Mouse (Mus musculus): ENCODE results near the gene Edem3. TPM values are rescaled to one million over a fixed set of nuclear protein-coding genes. Genes with fewer than 3 reads are reported as not detected.
A peak's percentile ranks its signal among the peaks of the same experiment; 100 is the strongest.
"Not testable (repeated sequence)": the region's sequence is repeated elsewhere in the genome, so short reads cannot be mapped to it uniquely, and the experiment has no call there.

Edem3 gene
- polyA plus RNA-seq, 1 experiment, result 19.9 TPM

DNA sequence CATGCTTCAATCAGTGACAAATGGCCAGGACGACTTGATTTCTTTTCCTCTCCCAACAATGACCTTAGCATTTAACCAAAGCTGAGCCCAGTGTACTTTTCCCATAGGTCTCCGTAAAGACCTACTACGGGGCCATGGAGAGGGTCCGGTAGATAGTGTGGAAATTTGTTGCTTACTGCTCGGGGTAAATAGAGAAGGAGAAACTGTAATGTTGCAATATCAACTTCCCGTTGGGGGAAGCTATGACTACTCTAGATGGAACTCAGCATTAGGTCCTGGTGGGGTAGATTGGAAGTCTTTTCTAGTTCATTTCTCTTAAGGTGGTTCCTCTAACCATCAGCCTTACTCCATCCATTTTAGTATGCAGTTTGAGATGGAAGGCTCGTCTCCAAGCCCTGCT lies 64.0 kb downstream of the Edem3 start:
- no peak overlapping the region for H3K27ac ChIP-seq (ENCODE audit: insufficient read depth, low read length)
- no peaks in the 10 kb centered on the region for H3K4me1 ChIP-seq (ENCODE audit: control insufficient read depth, insufficient read depth, low read length)
- no peak for DNase-seq
- H3K4me3 ChIP-seq (replicated peaks; ENCODE audit: insufficient read depth, low read depth, low read length), result no peak overlapping the region
- 90% methylated on average over 7 of the region's 7 CpGs for WGBS
- no peaks in the 10 kb centered on the region for H3K27me3 ChIP-seq (ENCODE audit: control insufficient read depth, insufficient read depth, low read length)
- TF ChIP-seq POLR2A (IDR thresholded peaks at IDR 0.05; ENCODE audit: borderline replicate concordance, insufficient read depth, low read length) (no peak), CTCF (IDR thresholded peaks at IDR 0.05; ENCODE audit: borderline replicate concordance, insufficient read depth, low read depth, low read length) (no peak)

DNA sequence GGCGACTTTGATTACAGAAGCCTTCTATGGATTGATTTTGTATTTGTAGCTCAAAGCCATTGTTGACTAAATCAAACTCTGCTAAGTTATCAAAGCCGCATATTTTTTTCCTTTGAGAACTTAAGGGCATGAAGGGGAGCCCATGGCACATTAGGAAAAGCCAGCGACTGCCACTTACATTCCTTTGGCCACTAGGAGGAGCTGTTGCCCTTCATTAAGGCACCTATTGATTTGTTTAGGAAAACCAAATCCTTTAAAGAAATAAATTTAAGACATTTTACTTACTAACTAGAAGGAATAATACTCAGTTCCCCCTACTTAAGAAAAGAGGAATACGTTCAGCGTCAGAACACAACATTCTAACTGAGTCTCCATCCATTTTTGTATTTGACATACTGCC lies 65.3 kb downstream of the Edem3 start:
- H3K27me3 ChIP-seq (ENCODE audit: control insufficient read depth, insufficient read depth, low read length), result no peaks in the 10 kb centered on the region
- H3K4me3 ChIP-seq (replicated peaks; ENCODE audit: insufficient read depth, low read depth, low read length), result no peak overlapping the region
- no peaks in the 10 kb centered on the region for H3K4me1 ChIP-seq (ENCODE audit: control insufficient read depth, insufficient read depth, low read length)
- 26% methylated on average over 5 of the region's 5 CpGs for WGBS
- DNase-seq, result peak; percentile 65 to 66
- TF ChIP-seq CTCF (IDR thresholded peaks at IDR 0.05; ENCODE audit: borderline replicate concordance, insufficient read depth, low read depth, low read length) (peak; percentile 74), POLR2A (IDR thresholded peaks at IDR 0.05; ENCODE audit: borderline replicate concordance, insufficient read depth, low read length) (no peak)
- H3K27ac ChIP-seq (ENCODE audit: insufficient read depth, low read length), result no peak overlapping the region

DNA sequence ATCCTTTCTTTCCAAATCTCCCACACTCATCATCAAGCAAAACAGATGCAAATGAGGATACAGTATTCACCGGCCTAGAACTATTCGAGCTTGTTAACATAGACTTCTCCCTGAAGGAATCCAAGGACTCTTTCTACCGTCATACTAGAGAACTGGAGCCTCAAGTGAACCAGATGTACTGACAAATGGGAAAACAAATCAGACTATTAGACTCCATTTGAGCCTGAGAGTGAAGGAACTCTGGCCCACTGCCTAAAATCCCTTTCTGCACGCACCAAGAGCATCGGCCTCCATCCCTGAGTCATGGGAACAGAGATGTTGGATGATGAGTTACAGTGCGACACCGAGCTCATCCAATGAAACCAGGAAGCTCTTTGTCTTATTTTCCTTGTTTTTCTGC lies 69.9 kb downstream of the Edem3 start:
- H3K4me3 ChIP-seq (replicated peaks; ENCODE audit: insufficient read depth, low read depth, low read length), result no peak overlapping the region
- no peak for DNase-seq
- 67% methylated on average over 7 of the region's 7 CpGs for WGBS
- H3K4me1 ChIP-seq (ENCODE audit: control insufficient read depth, insufficient read depth, low read length), result no peaks in the 10 kb centered on the region
- H3K27me3 ChIP-seq (ENCODE audit: control insufficient read depth, insufficient read depth, low read length), result no peaks in the 10 kb centered on the region
- no peak overlapping the region for H3K27ac ChIP-seq (ENCODE audit: insufficient read depth, low read length)
- TF ChIP-seq CTCF (IDR thresholded peaks at IDR 0.05; ENCODE audit: borderline replicate concordance, insufficient read depth, low read depth, low read length) (no peak), POLR2A (IDR thresholded peaks at IDR 0.05; ENCODE audit: borderline replicate concordance, insufficient read depth, low read length) (no peak)

DNA sequence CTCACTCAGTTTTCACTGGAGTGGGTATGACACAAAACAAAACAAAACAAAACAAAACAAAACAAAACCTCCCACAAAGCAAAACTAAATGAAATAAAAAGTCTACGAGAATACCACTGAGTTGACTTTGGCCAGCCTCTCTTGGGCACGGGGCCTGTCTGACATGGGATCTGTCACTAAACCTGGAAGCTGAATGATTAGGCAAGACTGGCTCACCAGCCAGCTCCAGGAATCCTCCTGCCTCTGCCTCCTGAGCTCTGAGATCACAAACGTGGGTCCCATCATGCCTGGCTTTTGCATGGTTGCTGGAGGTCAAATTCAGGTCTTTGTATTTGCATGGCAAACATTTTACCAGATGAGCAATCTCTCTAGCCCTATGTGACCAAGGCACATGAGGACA lies 76.6 kb downstream of the Edem3 start:
- DNase-seq, result no peak
- Histone ChIP-seq H3K27me3 (ENCODE audit: control insufficient read depth, insufficient read depth, low read length) (no peaks in the 10 kb centered on the region), H3K4me3 (replicated peaks; ENCODE audit: insufficient read depth, low read depth, low read length) (no peak overlapping the region), H3K4me1 (ENCODE audit: control insufficient read depth, insufficient read depth, low read length) (peaks cover 9% of the 10 kb centered on the region; the same call in 1 of the 2 replicates), H3K27ac (ENCODE audit: insufficient read depth, low read length) (no peak overlapping the region)
- 77% methylated on average over 3 of the region's 3 CpGs for WGBS
- TF ChIP-seq CTCF (IDR thresholded peaks at IDR 0.05; ENCODE audit: borderline replicate concordance, insufficient read depth, low read depth, low read length), result no peak

DNA sequence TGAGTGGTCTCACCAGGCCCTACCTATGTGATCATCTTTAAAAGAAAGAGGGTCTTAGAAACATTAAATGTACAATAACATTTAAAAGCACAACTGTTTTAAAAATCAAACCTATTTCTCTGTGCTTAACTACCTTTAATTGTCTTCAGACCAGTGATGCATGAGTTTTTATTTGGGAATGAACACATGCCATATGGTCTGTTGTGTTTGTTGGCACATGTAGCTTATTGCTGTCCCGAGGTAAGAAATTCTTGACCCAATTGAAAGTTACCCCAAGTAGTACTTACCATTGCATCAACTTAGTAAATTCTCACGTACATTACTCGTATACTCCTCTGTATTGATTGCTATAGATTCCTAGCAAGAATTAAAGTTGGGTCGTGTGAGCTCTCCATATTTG lies 80.1 kb downstream of the Edem3 start:
- Histone ChIP-seq H3K27me3 (ENCODE audit: control insufficient read depth, insufficient read depth, low read length) (no peaks in the 10 kb centered on the region), H3K27ac (ENCODE audit: insufficient read depth, low read length) (no peak overlapping the region), H3K4me3 (replicated peaks; ENCODE audit: insufficient read depth, low read depth, low read length) (no peak overlapping the region), H3K4me1 (ENCODE audit: control insufficient read depth, insufficient read depth, low read length) (peaks cover 9% of the 10 kb centered on the region; the same call in 1 of the 2 replicates)
- 55% methylated on average over 4 of the region's 4 CpGs for WGBS
- peak in 1 of 2 experiments; percentile 79 for DNase-seq
- TF ChIP-seq POLR2A (IDR thresholded peaks at IDR 0.05; ENCODE audit: borderline replicate concordance, insufficient read depth, low read length) (no peak), CTCF (IDR thresholded peaks at IDR 0.05; ENCODE audit: borderline replicate concordance, insufficient read depth, low read depth, low read length) (no peak)

DNA sequence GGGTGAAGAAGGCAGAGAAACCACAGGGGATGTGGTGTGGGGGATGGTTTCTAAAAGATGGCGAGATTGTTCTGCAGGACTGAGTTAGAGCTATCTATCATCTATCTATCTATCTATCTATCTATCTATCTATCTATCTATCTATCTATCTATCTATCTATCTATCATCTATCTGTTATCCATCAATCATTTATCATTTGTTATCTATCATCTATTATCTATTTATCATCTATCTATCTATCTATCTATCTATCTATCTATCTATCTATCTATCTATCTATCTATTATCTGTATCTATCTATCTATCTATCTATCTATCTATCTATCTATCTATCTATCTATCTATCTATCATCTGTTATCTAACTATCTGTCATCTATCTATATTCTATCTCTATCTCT lies 85.2 kb downstream of the Edem3 start:
- not testable (repeated sequence) for DNase-seq; H3K4me1 ChIP-seq (ENCODE audit: control insufficient read depth, insufficient read depth, low read length); H3K4me3 ChIP-seq (replicated peaks; ENCODE audit: insufficient read depth, low read depth, low read length); H3K27ac ChIP-seq (ENCODE audit: insufficient read depth, low read length); H3K27me3 ChIP-seq (ENCODE audit: control insufficient read depth, insufficient read depth, low read length)
- WGBS, result 100% methylated on average over 1 of the region's 1 CpGs

DNA sequence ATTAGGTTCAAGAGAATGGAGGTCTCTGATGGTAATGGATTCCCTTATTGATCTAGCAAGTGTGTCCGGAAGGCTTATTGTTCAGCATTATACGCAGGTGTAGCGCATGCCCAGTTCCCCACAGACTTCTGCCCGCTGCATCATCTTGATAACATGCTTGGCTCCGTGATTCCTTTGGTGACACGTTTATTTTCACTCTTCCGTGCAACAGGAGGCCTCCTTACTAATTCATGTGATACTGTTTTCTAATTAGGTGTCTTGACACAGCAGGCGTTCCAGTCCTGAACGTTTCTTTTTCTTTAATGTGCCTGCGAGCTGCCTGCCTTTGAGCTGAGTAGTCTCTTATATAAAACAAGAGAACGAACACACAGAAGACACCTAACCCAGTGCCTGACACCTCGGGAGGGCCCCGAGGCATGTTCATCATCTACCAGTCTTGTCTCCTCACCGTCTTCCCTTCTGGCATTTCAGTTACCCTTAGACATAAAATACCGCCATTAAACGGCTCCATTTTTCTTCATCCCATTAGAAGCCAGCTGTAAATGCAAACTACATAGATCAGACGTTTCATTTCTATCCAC lies 90.2 kb downstream of the Edem3 start:
- H3K4me1 ChIP-seq (ENCODE audit: control insufficient read depth, insufficient read depth, low read length), result no peaks in the 10 kb centered on the region
- H3K4me3 ChIP-seq (replicated peaks; ENCODE audit: insufficient read depth, low read depth, low read length), result no peak overlapping the region
- H3K27ac ChIP-seq (ENCODE audit: insufficient read depth, low read length), result no peak overlapping the region
- 84% methylated on average over 17 of the region's 17 CpGs for WGBS
- no peak for DNase-seq
- no peaks in the 10 kb centered on the region for H3K27me3 ChIP-seq (ENCODE audit: control insufficient read depth, insufficient read depth, low read length)
- TF ChIP-seq CTCF (IDR thresholded peaks at IDR 0.05; ENCODE audit: borderline replicate concordance, insufficient read depth, low read depth, low read length), result no peak
- no peak for TF ChIP-seq POLR2A (IDR thresholded peaks at IDR 0.05; ENCODE audit: borderline replicate concordance, insufficient read depth, low read length)

DNA sequence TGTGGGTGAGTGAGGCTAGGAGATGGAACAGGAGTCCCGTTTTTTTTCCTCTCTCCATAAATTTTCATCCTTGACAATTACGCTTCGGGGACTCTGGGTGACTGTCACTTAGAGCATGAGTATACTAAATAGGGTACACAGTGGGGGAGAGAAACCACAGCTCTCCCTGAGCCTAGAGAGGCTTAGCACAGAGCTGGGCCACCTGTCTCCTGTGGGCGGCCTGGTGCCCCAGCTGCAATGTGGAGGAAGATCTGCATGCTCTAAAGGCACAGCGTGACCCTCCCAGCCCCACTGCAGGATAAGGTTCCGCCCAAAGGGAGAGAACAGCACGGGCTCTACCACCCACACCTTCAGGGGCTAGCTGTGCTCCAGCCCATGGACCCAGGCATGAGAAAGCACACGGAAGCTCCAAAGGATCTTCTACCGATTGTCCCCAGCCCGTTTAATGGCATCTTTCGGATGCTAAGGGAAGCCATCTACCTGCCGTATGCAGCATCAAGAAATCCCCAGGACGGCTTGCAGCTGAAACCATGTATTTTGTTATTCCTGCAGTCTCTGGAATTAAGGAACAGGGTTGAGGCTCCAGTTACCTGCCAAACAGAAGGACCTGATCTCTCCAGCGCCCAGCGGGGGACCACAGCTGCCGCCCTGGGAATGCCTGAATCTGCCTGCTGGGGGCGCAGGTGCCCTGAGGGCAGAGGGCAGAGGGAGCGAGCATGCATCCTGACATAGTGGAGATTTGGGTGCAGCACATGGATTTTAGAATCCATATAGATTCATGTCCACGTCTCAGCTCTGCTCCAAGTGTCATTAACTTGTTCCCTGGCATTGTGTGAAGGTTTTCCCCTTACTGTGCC lies 91.0 kb downstream of the Edem3 start:
- Histone ChIP-seq H3K4me3 (replicated peaks; ENCODE audit: insufficient read depth, low read depth, low read length) (no peak overlapping the region), H3K4me1 (ENCODE audit: control insufficient read depth, insufficient read depth, low read length) (no peaks in the 10 kb centered on the region), H3K27me3 (ENCODE audit: control insufficient read depth, insufficient read depth, low read length) (no peaks in the 10 kb centered on the region), H3K27ac (ENCODE audit: insufficient read depth, low read length) (no peak overlapping the region)
- DNase-seq, result peak; percentile 24 to 39
- 68% methylated on average over 19 of the region's 19 CpGs for WGBS
- no peak for TF ChIP-seq POLR2A (IDR thresholded peaks at IDR 0.05; ENCODE audit: borderline replicate concordance, insufficient read depth, low read length)
- TF ChIP-seq CTCF (IDR thresholded peaks at IDR 0.05; ENCODE audit: borderline replicate concordance, insufficient read depth, low read depth, low read length), result peak; percentile 49; the same call in 1 of the 2 replicates
